Mouse (Mus musculus): ENCODE measurements around the gene Borcs5. TPM values are rescaled to one million over a fixed set of nuclear protein-coding genes. Genes with fewer than 3 reads are reported as not detected.

Borcs5 gene
- polyA plus RNA-seq, 1 experiment from 2014 or later, result 17.6 TPM

DNA sequence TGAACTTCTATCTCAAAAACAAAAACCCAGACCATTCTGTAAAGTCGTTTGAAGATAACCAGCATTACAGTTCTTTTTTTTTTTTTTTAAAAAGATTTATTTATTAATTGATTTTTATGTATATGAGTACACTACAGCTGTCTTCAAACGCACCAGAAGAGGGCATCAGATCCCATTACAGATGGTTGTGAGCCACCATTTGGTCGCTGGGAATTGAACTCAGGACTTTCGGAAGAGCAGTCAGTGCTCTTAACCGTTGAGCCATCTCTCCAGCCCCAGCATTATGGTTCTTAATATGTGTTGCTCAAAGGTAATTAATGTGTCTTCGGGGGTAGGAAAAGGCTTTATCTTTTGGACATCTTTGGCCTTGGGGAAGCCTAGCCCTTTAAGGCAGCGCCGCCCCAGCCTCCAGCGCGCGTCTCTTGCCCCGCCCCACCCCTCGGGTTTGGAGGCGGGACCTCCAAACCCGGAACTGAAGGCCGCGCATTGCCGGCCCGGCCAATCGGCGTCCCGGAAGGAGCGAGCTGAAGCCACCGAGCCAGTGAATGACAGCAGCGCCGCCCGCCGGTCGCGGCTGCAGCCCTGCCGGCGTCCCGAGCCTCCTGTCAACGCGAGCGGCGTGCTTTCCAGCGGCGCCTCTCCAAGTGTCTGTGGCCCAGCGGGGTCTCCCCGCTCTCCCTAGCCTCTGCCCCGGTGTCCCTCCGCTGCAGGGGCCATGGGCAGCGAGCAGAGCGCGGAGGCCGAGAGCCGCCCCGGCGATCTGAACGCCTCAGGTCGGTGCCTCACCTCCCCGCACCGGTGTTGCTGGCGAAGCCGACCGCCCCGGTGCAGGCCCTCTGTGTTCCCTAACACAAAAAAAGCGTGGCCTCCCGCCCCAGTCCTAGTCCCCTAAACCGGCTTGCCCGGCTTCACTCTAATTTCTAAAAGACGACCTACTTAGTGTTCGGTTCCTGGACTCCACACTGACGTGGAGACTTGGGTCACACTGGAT lies 1.5 kb downstream of the Borcs5 start:
- peak overlapping the region; percentile 96 for H3K4me3 ChIP-seq (ENCODE audit: low read length)
- H3K36me3 ChIP-seq (ENCODE audit: control insufficient read depth, insufficient read depth, low read length), result no peaks in the 10 kb centered on the region
- ATAC-seq, result peak; percentile 98
- no peaks in the 10 kb centered on the region for H3K27me3 ChIP-seq (replicated peaks; ENCODE audit: control insufficient read depth, insufficient read depth, low read length)
- no peaks in the 10 kb centered on the region for H3K9me3 ChIP-seq (ENCODE audit: control insufficient read depth, low read length)
- no peaks in the 10 kb centered on the region for H3K4me1 ChIP-seq (ENCODE audit: control insufficient read depth, insufficient read depth, low read length)
- H3K9ac ChIP-seq (ENCODE audit: low read depth, low read length), result peak overlapping the region; percentile 92
- peak overlapping the region; percentile 81 for H3K27ac ChIP-seq (ENCODE audit: low read length)
- WGBS, result 2% methylated on average over 65 of the region's 65 CpGs
- H3K4me2 ChIP-seq (ENCODE audit: low read depth, low read length), result peak overlapping the region; percentile 85

DNA sequence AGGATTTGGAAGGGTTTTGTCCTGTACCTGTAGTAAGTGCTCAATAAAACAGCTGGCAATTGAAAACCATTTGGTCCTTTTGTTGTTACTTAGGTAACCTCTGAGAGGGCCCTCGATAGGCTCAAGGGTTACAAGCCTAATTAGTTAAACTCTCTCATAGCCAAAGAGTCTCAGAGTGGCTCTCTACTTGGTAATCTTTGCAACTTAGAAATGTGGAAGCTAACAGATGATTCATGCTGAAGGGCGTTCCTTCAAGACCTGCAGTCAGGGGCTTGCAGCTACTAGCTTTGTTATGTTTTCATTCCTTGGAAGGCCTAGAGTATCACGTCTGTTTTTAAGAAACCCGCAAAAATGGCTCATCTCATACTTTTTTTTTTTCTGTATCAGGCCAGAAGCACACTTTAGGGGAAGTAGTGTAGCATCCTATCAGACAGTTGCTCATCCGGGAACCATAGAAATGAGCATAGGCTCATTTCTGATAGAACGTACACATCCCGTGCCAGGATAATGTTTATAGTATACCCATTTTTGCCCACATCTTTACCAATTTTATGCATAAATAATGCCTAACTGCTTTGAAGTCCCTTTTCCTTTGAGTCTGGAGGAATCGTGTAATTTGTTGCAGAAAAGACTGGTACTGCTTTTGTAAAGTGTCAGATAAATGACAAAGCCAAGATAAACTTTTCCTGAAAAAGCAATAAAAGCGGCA lies 2.6 kb downstream of the Borcs5 start:
- 65% methylated on average over 9 of the region's 9 CpGs for WGBS
- Histone ChIP-seq H3K9me3 (ENCODE audit: control insufficient read depth, low read length) (no peaks in the 10 kb centered on the region), H3K9ac (ENCODE audit: low read depth, low read length) (peak overlapping the region; percentile 92; the same call in 1 of the 2 replicates), H3K27me3 (replicated peaks; ENCODE audit: control insufficient read depth, insufficient read depth, low read length) (no peaks in the 10 kb centered on the region), H3K27ac (ENCODE audit: low read length) (no peak overlapping the region), H3K4me1 (ENCODE audit: control insufficient read depth, insufficient read depth, low read length) (no peaks in the 10 kb centered on the region), H3K36me3 (ENCODE audit: control insufficient read depth, insufficient read depth, low read length) (no peaks in the 10 kb centered on the region), H3K4me2 (ENCODE audit: low read depth, low read length) (peak overlapping the region; percentile 85), H3K4me3 (ENCODE audit: low read length) (peak overlapping the region; percentile 96)
- ATAC-seq, result no peak

DNA sequence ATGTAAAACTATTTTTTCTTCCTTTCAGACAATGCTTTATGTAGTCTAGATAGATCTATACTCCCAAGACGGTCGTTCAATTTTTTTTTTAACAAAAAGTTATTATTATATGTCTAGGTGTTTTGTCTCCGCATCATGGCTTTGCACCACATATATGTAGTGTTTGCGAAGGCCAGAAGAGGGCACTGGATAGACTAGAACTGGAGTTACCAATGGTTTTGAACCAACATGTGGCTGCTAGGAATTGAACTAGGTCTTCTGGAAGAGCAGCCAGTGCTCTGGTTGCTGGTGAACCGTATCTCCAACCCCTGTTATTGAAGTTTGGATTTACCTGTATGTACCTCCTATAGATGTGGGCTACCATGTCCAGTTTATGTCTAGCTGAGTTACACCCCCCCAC lies 4.0 kb downstream of the Borcs5 start:
- Histone ChIP-seq H3K4me1 (ENCODE audit: control insufficient read depth, insufficient read depth, low read length) (peaks cover 4% of the 10 kb centered on the region; the same call in 1 of the 2 replicates), H3K4me2 (ENCODE audit: low read depth, low read length) (no peak overlapping the region), H3K9ac (ENCODE audit: low read depth, low read length) (no peak overlapping the region), H3K36me3 (ENCODE audit: control insufficient read depth, insufficient read depth, low read length) (no peaks in the 10 kb centered on the region), H3K9me3 (ENCODE audit: control insufficient read depth, low read length) (no peaks in the 10 kb centered on the region), H3K27ac (ENCODE audit: low read length) (no peak overlapping the region), H3K27me3 (replicated peaks; ENCODE audit: control insufficient read depth, insufficient read depth, low read length) (no peaks in the 10 kb centered on the region), H3K4me3 (ENCODE audit: low read length) (no peak overlapping the region)
- WGBS, result 93% methylated on average over 5 of the region's 5 CpGs
- ATAC-seq, result no peak

DNA sequence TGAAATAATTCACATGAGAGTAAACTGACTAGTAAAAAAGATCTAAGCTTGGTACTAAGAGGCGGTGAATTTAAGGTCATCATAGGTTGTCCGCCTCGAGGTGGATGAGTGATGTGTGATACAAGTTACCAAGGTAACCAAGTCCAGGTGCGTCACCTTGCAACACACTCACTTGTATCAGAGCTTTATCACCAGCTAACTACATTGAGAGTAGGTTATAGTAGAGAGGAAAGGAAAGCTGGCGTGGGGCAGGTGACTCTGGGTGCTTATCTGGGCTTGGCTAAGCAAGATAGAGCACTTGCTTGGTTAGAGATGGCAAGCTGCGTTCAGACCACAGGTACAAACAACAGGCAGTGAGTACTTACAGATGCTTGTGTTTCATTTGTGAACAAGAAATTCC lies 7.5 kb downstream of the Borcs5 start:
- Histone ChIP-seq H3K27ac (ENCODE audit: low read length) (no peak overlapping the region), H3K4me1 (ENCODE audit: control insufficient read depth, insufficient read depth, low read length) (peaks cover 4% of the 10 kb centered on the region; the same call in 1 of the 2 replicates), H3K9ac (ENCODE audit: low read depth, low read length) (no peak overlapping the region), H3K27me3 (replicated peaks; ENCODE audit: control insufficient read depth, insufficient read depth, low read length) (no peaks in the 10 kb centered on the region), H3K36me3 (ENCODE audit: control insufficient read depth, insufficient read depth, low read length) (no peaks in the 10 kb centered on the region), H3K9me3 (ENCODE audit: control insufficient read depth, low read length) (no peaks in the 10 kb centered on the region), H3K4me3 (ENCODE audit: low read length) (no peak overlapping the region), H3K4me2 (ENCODE audit: low read depth, low read length) (no peak overlapping the region)
- peak; percentile 55 for ATAC-seq
- 76% methylated on average over 6 of the region's 6 CpGs for WGBS

DNA sequence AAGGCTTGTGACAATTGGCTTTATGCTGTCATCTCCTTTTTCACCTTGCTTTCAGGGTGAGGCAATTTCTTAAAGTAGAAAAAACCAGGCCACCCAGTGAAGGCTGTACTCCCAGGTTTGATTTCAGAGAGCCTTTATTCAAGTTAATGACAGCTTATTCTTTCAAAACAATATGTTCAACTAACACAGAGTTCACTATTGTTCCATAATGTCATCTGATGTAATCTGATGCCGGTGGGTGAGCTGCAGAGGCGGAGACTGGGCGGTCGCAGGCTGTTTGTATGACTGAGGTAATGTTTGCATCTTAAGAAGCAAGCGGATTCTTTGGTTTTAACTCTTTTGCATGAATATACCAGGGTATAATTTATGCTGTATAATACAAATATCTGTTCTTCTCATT lies 8.3 kb downstream of the Borcs5 start:
- 30% methylated on average over 5 of the region's 5 CpGs for WGBS
- Histone ChIP-seq H3K4me2 (ENCODE audit: low read depth, low read length) (no peak overlapping the region), H3K27me3 (replicated peaks; ENCODE audit: control insufficient read depth, insufficient read depth, low read length) (no peaks in the 10 kb centered on the region), H3K4me3 (ENCODE audit: low read length) (no peak overlapping the region), H3K36me3 (ENCODE audit: control insufficient read depth, insufficient read depth, low read length) (no peaks in the 10 kb centered on the region), H3K4me1 (ENCODE audit: control insufficient read depth, insufficient read depth, low read length) (peaks cover 4% of the 10 kb centered on the region; the same call in 1 of the 2 replicates), H3K9me3 (ENCODE audit: control insufficient read depth, low read length) (no peaks in the 10 kb centered on the region), H3K27ac (ENCODE audit: low read length) (no peak overlapping the region), H3K9ac (ENCODE audit: low read depth, low read length) (no peak overlapping the region)
- no peak for ATAC-seq

DNA sequence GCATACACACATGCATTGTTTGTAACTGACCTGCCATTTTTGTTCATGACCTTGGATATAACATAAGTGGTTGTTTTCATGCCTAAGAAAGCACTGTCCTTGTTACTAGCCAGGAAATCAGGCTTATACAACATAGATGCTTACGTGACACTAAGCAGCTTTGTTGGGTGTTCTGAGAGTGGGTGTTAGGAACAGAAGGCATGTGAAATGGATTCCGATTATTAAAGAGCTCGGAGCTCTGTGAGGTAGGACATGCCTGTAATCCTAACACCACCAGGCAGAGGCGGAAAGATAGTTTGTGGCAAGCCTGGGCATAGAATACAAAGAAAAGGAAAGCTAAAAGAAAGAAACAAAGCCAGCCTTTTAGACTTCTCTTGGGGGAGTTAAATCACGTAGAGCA lies 9.0 kb downstream of the Borcs5 start:
- Histone ChIP-seq H3K4me3 (ENCODE audit: low read length) (no peak overlapping the region), H3K4me1 (ENCODE audit: control insufficient read depth, insufficient read depth, low read length) (peaks cover 4% of the 10 kb centered on the region; the same call in 1 of the 2 replicates), H3K36me3 (ENCODE audit: control insufficient read depth, insufficient read depth, low read length) (no peaks in the 10 kb centered on the region), H3K4me2 (ENCODE audit: low read depth, low read length) (no peak overlapping the region), H3K9me3 (ENCODE audit: control insufficient read depth, low read length) (no peaks in the 10 kb centered on the region), H3K9ac (ENCODE audit: low read depth, low read length) (no peak overlapping the region), H3K27ac (ENCODE audit: low read length) (no peak overlapping the region), H3K27me3 (replicated peaks; ENCODE audit: control insufficient read depth, insufficient read depth, low read length) (no peaks in the 10 kb centered on the region)
- WGBS, result 81% methylated on average over 5 of the region's 5 CpGs
- ATAC-seq, result no peak

DNA sequence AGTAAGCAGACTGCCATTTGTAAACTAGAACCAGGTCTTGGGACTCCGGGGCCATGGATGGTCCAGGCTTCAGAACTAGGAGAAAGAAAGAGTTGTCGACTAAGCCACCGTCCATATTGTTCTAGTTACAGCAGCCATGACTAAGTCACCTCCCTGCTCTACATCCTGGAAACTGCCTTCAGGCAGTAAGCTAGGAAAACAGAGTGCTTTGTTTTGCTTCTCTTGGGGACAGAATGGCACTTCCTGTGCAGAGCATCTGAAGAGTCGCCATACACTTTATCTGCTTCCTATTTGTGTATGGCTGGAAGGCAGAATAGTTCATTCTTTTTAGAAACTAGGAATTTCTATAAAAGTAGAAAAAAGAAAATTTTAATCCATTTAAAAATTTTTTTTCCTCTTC lies 17.2 kb downstream of the Borcs5 start:
- 0 out of 2 replicates have a peak, but pooled peaks cover 8% of the 10 kb centered on the region for H3K4me1 ChIP-seq (ENCODE audit: control insufficient read depth, insufficient read depth, low read length)
- ATAC-seq, result no peak
- no peak overlapping the region for H3K27ac ChIP-seq (ENCODE audit: low read length)
- H3K4me3 ChIP-seq (ENCODE audit: low read length), result no peak overlapping the region
- H3K4me2 ChIP-seq (ENCODE audit: low read depth, low read length), result no peak overlapping the region
- no peak overlapping the region for H3K9ac ChIP-seq (ENCODE audit: low read depth, low read length)
- no peaks in the 10 kb centered on the region for H3K27me3 ChIP-seq (replicated peaks; ENCODE audit: control insufficient read depth, insufficient read depth, low read length)
- WGBS, result 71% methylated on average over 4 of the region's 4 CpGs
- no peaks in the 10 kb centered on the region for H3K9me3 ChIP-seq (ENCODE audit: control insufficient read depth, low read length)
- H3K36me3 ChIP-seq (ENCODE audit: control insufficient read depth, insufficient read depth, low read length), result no peaks in the 10 kb centered on the region

DNA sequence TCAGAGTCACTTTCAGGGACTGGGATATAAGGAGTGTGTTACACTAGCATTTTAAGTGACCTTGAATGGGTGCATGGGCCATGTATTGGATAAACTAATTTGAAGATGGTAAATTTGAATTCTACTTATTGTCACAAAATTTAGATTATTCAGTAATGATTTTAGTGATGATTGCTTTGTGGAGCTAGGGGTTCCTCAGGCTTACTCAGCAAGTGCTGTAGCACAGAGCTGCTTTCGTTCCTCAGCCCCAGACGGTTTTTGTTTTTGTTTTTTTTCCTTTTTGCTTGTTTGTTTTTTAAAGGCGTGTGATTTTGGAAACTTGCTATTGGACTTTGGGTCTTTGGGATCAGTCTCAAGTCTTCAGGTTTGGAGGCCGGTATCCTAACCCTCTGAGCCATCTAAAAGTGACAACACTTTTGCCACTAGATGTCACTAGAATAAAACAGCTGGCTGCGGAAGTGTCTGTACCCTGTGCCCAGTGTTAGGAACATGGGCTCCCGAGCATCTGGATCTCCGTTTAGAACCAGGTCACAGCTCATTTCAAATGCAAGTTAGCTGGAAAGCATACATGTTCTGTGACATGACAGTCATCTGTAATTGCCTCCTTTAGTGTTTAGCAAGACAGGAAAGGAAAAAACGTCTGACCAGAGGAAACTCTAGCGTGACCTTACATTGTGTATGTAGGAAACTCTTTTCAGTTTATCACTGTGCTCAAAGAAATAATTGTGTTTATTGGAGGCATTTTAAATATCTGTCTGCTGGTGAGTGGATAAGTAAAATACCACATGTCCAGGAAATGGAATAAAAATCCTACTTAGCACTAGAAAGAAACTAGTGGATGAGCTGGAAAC lies 20.0 kb downstream of the Borcs5 start:
- H3K4me3 ChIP-seq (ENCODE audit: low read length), result no peak overlapping the region
- H3K27me3 ChIP-seq (replicated peaks; ENCODE audit: control insufficient read depth, insufficient read depth, low read length), result no peaks in the 10 kb centered on the region
- no peak overlapping the region for H3K9ac ChIP-seq (ENCODE audit: low read depth, low read length)
- no peak overlapping the region for H3K27ac ChIP-seq (ENCODE audit: low read length)
- H3K4me1 ChIP-seq (ENCODE audit: control insufficient read depth, insufficient read depth, low read length), result 0 out of 2 replicates have a peak, but pooled peaks cover 8% of the 10 kb centered on the region
- H3K9me3 ChIP-seq (ENCODE audit: control insufficient read depth, low read length), result no peaks in the 10 kb centered on the region
- WGBS, result 16% methylated on average over 9 of the region's 9 CpGs
- no peaks in the 10 kb centered on the region for H3K36me3 ChIP-seq (ENCODE audit: control insufficient read depth, insufficient read depth, low read length)
- H3K4me2 ChIP-seq (ENCODE audit: low read depth, low read length), result no peak overlapping the region
- ATAC-seq, result peak; percentile 76
